Comparison of ENCODE assay signal across 9 mouse cellular contexts in genomic region chr2:166115571-166116277, GRCm38 (mm10). TPM values are rescaled to one million over a fixed set of nuclear protein-coding genes. Genes with fewer than 3 reads are reported as not detected.
A peak's percentile ranks its signal among the peaks of the same experiment; 100 is the strongest.
DNase-seq lines count a peak whose midpoint lies in the region; ATAC-seq and TF ChIP-seq lines count a peak whose summit lies in the region.
"Had no signal": no experiment of that assay in that cellular context is flagged by ENCODE, and none has a peak within 500 bp of the region (broad histone marks: within the 10 kb centered on the region; RNA-seq: fewer than 3 reads in every experiment).

No protein-coding gene starts in this region.

- peaks cover 6% of the 10 kb centered on the region; the same call in 1 of the 2 replicates for H3K36me3 ChIP-seq in forebrain, embryonic 14.5 days (ENCODE audit: control insufficient read depth, insufficient read depth, low read length)

- POLR2A ChIA-PET in Patski (lab: Charles Lee): no interaction called here

- ATAC-seq in Patski: peak; percentile 38
- ATAC-seq in monocyte, adult 5-6 weeks (replicated peaks; ENCODE audit: insufficient number of reproducible peaks, low FRiP score, low TSS enrichment, poor library complexity, severe bottlenecking): peak; percentile 76
- ATAC-seq in forebrain, embryonic 14.5 days: no peak

- no peak overlapping the region for H3K4me2 ChIP-seq in forebrain, embryonic 14.5 days (ENCODE audit: low read length)
- H3K4me2 ChIP-seq: limb, embryonic 12.5 days had no signal

- no peak overlapping the region for H3K4me3 ChIP-seq in forebrain, embryonic 14.5 days (ENCODE audit: low read depth, low read length)
- H3K4me3 ChIP-seq: limb, embryonic 12.5 days had no signal

- H3K4me1 ChIP-seq in forebrain, embryonic 14.5 days (ENCODE audit: control insufficient read depth, insufficient read depth, low read length): no peaks in the 10 kb centered on the region
- H3K4me1 ChIP-seq: limb, embryonic 12.5 days had no signal

- in situ Hi-C loops in Patski (cut with MboI; ENCODE audit: low pct_unique_long_range_greater_than_20kb): no loop called here

- 91% methylated on average over 15 of the region's 15 CpGs for WGBS in forebrain, embryonic 14.5 days

- TF ChIP-seq CTCF in Patski (IDR thresholded peaks at IDR 0.05): no peak

- no peaks in the 10 kb centered on the region for H3K27me3 ChIP-seq in Patski
- no peaks in the 10 kb centered on the region for H3K27me3 ChIP-seq in forebrain, embryonic 14.5 days (replicated peaks; ENCODE audit: control insufficient read depth, insufficient read depth, low read length)
- H3K27me3 ChIP-seq: limb, embryonic 12.5 days had no signal

- H3K9me3 ChIP-seq in forebrain, embryonic 14.5 days (replicated peaks; ENCODE audit: control insufficient read depth, low read length): no peaks in the 10 kb centered on the region

- no peak overlapping the region for H3K27ac ChIP-seq in forebrain, embryonic 14.5 days (ENCODE audit: low read depth, low read length)
- H3K27ac ChIP-seq: limb, embryonic 12.5 days had no signal

- DNase-seq in Patski (ENCODE audit: low read depth, low spot score): peak; percentile 56
- peak; percentile 47 for DNase-seq in fat pad, adult 2 months (ENCODE audit: extremely low read depth, low read depth, low spot score)
- peak; percentile 47 to 65 for DNase-seq in kidney, adult 8-10 months
- no peak for DNase-seq in forebrain, embryonic 14.5 days (ENCODE audit: low spot score)
- no peak for DNase-seq in cerebellum, postnatal 4 days (ENCODE audit: low spot score in 2 of 2)
- no peak for DNase-seq in layer of hippocampus, postnatal 25 days (ENCODE audit: extremely low spot score in 1 of 2, low spot score in 1 of 2)
- no peak for DNase-seq in cerebellum, postnatal 36 days

- CTCF ChIA-PET in Patski (lab: Charles Lee): interaction anchor here (0.9 kb wide), 1 partner anchor 33 kb away, joined by 3 read pairs; no protein-coding TSS in a partner anchor

- H3K9ac ChIP-seq in forebrain, embryonic 14.5 days (ENCODE audit: low read length): no peak overlapping the region
- H3K9ac ChIP-seq: limb, embryonic 12.5 days had no signal

RNA-seq across cellular contexts. Expression of gene Sulf2, which starts 39.7 kb away (rescaled TPM):
- polyA plus RNA-seq in Patski (2021): 31.6 TPM
- 20.9 to 75.7 TPM (median 27.3 TPM) in 3 replicates for total RNA-seq in monocyte, adult 5-6 weeks (2017)
- polyA plus RNA-seq in forebrain, embryonic 14.5 days (2014; fragmentation: Nextera tagmentation; extraction: Ambion mirVana): 33.2 and 40.1 TPM in 2 replicates
- 100 to 1,000 TPM; 127 to 137 TPM for total RNA-seq in layer of hippocampus, postnatal 25 days (2021)

Comparison
In these comparisons a context has a peak if more than half of its experiments do, and no peak if none do; other contexts are left out.
1. DNase-seq: peak in Patski (single experiment), fat pad, adult 2 months (single experiment) and kidney, adult 8-10 months (2 of 2); none in forebrain, embryonic 14.5 days (single experiment), cerebellum, postnatal 4 days (0 of 2), layer of hippocampus, postnatal 25 days (0 of 2) and cerebellum, postnatal 36 days (0 of 2).